Mouse (Mus musculus) urinary bladder, postnatal 4 days (tissue): ENCODE measurements around the gene Olfr918.

Experiments
- DNase-seq, 2 experiments: peaks; one replicate each; pipeline ENCODE4 v3.0.0; 2021 to 2022; ENCODE audit warnings: low spot score in 2 of 2

The Olfr918 gene

DNA sequence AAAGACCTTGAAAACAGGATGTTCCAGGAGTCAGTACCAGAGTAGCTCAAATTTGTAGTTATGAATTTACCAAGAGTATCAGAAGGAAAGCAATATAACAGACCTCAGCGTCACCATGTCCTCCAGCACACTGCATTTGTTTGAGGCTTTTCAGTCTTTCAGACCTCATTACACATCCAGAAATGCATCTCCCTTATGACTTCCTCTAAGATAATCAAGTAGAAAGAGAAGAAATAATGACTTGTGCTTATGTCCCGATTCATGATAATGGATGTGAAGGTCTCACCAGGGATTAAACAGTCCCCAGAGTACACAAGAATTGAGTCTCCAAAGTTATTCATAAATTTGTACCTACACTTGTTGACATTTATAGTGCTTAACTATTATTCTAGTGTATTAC is at the start of gene Olfr918:
Olfr918 (minus strand) TSS at position 101 of the 400 bp plus-strand sequence.
- no peak for DNase-seq

DNA sequence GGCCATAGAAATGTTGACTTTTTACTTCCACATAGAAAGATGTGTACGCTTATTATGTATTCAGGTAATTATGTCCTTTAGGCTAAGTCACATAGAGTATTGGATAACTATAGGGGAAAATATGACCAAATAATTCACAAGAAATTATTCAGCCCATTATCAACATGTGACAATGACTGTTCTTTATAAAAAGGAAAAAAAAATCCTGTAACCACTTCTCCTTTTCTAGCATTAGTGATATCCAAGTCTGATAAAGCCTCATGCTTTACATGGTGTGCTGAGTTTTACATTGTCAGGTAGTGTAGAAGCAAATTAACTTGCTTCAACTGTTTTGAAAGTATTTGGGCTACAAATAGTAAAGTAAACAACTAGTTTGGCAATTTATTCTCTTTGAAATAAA is 49.6 kb upstream of the Olfr918 start:
- no peak for DNase-seq

DNA sequence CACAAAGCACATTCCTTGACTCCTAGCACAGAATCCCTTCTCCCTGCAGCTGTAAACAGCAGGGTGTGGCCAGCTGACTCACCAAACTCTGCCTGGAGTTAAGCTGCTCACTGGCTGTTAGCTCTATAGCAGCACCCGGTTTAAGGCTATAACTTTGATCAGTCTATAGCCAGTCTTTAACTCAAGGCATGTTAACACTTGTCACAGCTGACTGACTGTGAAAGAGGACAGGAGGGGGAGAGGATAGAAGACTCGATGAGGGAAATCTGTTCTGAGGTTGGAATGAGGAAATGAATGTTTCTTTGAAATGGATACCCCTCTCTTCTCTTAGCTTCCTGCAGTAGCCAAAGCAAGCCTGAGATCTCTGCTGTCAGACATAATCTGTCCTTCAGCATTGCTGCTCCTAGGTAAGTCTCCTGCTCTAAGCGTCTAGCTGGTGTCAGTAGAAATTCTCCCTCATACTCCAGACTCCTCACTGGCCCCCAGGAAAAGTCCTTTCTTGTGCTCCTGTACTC is 44.6 kb upstream of the Olfr918 start:
- DNase-seq: no peak

DNA sequence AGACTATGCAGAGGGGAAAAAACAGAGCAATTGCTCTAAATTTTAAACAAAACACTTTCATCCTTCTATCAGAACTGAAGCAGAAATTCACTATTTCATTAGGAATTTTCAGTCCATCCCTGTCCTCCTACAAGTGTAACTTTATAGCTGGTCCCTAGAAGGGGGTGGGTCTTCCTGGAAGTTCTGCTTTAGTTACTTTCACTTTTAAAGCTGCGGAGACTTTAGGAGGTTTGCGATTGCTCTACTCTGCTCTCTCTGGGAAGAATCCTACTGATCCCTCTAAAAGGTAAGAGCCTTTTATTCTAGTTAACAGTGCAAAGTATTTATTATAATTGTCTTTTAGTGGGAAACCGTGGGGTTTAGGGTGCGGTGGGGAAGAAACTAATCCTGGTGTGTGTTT is 43.7 kb upstream of the Olfr918 start, which contains the start of gene Vwa5a:
Vwa5a (plus strand) TSS at position 167 of the 400 bp plus-strand sequence.
- no peak for DNase-seq

DNA sequence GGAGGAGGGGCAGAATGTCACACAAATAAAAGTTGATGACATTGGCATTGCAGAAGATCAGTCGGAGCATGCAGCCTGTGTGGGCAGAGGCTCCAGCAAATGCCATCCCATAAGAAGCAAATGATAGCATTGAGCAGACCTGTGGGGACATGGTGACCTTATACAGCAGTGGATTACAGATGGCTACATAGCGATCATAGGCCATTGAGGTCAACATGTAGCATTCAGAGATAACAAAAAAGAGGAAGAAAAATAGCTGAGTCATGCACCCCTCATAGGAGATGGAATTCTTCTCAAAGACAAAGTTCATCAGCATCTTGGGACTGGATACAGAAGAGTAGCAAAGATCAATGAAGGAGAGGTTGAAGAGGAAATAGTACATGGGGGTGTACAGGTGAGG is 1.5 kb downstream of the Olfr918 start:
- DNase-seq: no peak

DNA sequence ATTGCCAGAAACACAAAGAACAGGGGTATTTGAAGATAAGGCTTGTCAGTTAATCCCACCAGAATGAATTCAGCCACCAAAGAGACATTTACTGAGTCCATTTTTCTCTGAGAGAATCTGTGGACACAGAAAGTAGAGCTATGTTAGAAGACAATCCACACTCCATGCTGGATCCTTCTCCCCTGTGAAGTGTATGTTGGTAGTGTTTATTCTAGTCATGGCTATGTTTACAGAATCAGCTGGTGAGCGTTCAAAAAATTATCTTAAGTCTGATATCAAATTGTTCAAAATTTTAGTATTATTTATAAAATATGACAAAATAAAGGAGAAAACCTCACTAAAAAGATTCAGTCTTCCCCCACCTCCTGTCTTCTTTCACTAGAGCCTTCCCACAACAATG is 8.7 kb downstream of the Olfr918 start, which contains the start of gene Olfr917:
Olfr917 (minus strand) TSS at position 101 of the 400 bp plus-strand sequence.
- no peak for DNase-seq

DNA sequence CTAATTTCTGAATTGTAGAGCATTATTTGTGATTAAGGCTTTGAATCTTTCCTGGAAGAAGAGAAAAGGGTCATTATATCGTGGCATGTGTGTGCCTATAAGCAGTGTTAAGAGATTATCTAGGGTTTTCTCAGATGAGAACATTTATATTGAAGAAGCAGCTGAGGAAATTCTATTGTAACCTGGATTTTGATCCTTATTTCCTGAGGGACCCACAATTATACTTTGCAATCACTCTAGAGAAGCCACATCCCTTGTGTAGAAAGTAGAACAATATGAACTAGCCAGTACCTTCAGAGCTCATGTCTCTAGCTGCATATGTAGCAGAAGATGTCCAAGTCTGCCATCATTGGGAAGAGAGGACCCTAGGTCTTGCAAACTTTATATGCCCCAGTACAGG is 14.6 kb downstream of the Olfr918 start, which contains the start of gene Olfr916:
Olfr916 (minus strand) TSS at position 101 of the 400 bp plus-strand sequence.
- DNase-seq: no peak

DNA sequence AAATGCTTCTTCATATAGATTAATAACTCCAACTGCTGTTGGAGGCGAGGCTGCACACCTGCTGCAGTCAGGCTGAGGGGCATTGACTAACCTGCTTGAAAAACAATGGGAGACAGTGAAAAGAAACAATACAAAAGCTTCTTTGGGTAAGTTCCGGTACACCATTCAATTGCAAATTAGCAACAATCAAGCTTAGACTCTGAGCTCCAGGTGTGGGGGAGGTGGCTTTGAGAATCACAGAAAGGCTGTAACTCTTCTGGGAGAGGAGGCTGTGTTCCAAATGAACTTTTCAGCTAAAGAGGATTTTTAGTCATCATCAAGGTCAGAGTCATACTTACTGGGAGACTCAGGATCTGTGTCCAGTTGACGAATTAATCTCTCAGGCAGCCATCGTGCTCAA is 42.0 kb downstream of the Olfr918 start:
- DNase-seq: no peak
